Mouse (Mus musculus) myocyte (in vitro differentiated cells): ENCODE data around the gene Syndig1.

Source experiments
- MAX ChIP-seq: IDR thresholded peaks from one replicate; pipeline ENCODE4 v1.6.1; 2011; ENCODE audit warnings: low read depth, mild to moderate bottlenecking, control low read depth
- REST ChIP-seq: IDR thresholded peaks from one replicate; pipeline ENCODE4 v1.6.1; 2011; ENCODE audit warnings: mild to moderate bottlenecking, control low read depth, moderate library complexity; ENCODE audit not compliant: insufficient read depth, insufficient read length

GRCm38 (mm10) chr2:149997657-149998056, 168.6 kb downstream of the Syndig1 start:
- TF ChIP-seq REST (no peak), MAX (no peak)
